Mouse (Mus musculus) mouse trophoblast stem cell (cell line): ENCODE results near the gene Suclg1.

Experiments
- in situ Hi-C, 2 experiments: fragments of 300-500 bp; cut with MseI, MboI; formaldehyde crosslinking; loops; 2 replicates in 1 of 2; 3 replicates in 1 of 2; pipeline ENCODE4 v1.15.1; 2025

Gene Suclg1

GRCm38 (mm10) chr6:73249049-73249422 is 854 bp downstream of the Suclg1 start:
- in situ Hi-C loops, result no loop called here

GRCm38 (mm10) chr6:73249851-73250250 is 1.7 kb downstream of the Suclg1 start:
- in situ Hi-C loops, result no loop called here

DNA sequence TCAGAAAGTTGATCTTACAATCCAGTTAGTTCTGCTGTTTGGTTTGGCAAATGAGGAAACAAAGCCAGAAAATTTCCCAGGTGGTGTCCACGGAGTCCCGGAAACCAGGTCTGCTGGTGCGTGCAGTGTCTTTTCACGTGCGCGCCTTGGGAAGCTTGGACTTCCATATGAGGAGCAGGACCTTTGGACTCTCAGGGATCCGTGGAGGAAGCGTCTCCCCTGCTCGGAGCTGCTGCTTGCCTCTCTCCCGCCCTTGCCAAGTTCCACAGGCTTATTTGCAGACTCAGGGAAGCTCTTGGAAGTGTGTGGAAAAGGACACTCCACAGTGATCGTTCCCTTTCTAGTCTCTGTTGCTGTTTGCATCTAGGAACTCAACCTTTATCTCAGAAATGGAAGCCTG is 3.2 kb downstream of the Suclg1 start:
- in situ Hi-C loops, result no loop called here

- in situ Hi-C loops, result no loop called here
Observed at GRCm38 (mm10) chr6:73252396-73252795, 4.2 kb downstream of the Suclg1 start.

- in situ Hi-C loops, result no loop called here
Observed at GRCm38 (mm10) chr6:73253006-73253405, 4.8 kb downstream of the Suclg1 start.

- in situ Hi-C loops, result no loop called here
Observed at GRCm38 (mm10) chr6:73253584-73253983, 5.4 kb downstream of the Suclg1 start.

- in situ Hi-C loops, result no loop called here
Observed at GRCm38 (mm10) chr6:73254307-73255228, 6.4 kb downstream of the Suclg1 start.

- in situ Hi-C loops, result no loop called here
Observed at GRCm38 (mm10) chr6:73257068-73257467, 8.9 kb downstream of the Suclg1 start.

- in situ Hi-C loops, result no loop called here
Observed at GRCm38 (mm10) chr6:73260110-73260509, 11.9 kb downstream of the Suclg1 start.

GRCm38 (mm10) chr6:73264801-73265200 is 16.6 kb downstream of the Suclg1 start:
- in situ Hi-C loops, result no loop called here

- in situ Hi-C loops, result no loop called here
Observed at GRCm38 (mm10) chr6:73267738-73268311, 19.6 kb downstream of the Suclg1 start.

DNA sequence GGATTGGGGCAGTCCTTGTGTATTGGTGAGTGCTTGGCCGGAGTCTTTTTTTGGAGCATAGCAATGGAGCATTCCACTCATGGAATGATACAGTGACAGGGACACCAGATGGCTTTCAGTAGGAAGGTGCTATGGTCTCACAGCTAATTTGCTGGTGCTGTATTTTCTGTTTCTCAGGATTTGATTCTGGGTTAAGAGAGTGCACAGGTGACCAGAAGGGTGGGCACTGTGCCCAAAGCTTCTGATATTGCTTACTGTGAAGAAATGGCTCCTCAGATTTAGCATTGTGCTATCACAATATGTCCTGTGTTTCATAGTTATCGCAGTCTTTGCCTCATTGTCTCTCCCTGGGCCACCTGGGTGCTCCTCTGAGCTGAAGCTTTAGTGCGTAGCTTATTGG is 21.2 kb downstream of the Suclg1 start:
- in situ Hi-C loops, result no loop called here

DNA sequence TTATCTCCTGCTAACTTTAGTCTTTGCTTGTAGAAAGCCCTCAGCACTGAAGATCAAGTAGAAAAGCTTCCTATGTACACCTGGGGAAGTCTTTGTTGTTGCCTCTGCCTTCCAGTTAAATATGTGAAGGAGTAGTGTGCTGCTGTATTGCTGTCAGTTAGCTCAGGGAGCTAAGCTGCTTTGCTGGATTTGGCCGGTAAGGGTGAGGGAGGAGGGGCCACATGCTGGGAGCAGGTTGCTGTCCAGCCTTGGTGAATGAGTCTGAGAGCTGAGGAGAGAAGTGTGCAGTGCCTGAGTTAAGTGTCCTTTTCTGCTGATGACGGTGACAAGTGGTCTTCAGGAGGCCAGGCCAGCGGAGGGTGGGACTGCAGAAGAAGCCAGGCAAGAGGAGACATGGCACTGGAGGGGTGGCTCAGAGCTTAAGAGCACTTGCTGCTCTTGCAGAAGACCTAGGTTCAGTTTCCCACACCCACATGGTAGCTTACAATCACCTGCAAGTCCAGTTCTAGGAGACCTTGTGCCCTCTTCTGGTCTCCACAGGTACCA is 23.4 kb downstream of the Suclg1 start:
- in situ Hi-C loops, result no loop called here

DNA sequence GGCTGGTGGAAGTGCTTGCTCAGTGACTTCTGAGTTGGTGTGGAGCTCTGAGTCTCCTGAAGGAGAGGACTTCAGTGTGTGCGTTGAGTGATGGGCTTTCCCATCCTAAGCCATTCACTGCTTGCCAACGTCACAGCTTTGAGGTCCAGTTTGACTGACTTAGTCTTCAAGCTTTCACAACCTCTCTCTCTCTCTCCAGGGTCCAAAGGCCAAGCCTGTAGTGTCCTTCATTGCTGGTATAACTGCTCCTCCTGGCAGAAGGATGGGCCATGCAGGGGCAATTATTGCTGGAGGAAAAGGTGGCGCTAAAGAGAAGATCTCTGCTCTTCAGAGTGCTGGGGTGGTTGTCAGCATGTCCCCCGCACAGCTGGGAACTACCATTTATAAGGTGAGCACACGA is 26.8 kb downstream of the Suclg1 start:
- in situ Hi-C loops, result no loop called here

- in situ Hi-C loops, result no loop called here
Observed at GRCm38 (mm10) chr6:73279681-73280080, 31.5 kb downstream of the Suclg1 start.

GRCm38 (mm10) chr6:73280546-73281115 is 32.4 kb downstream of the Suclg1 start:
- in situ Hi-C loops, result no loop called here

GRCm38 (mm10) chr6:73286326-73286725 is 38.1 kb downstream of the Suclg1 start:
- in situ Hi-C loops, result no loop called here

DNA sequence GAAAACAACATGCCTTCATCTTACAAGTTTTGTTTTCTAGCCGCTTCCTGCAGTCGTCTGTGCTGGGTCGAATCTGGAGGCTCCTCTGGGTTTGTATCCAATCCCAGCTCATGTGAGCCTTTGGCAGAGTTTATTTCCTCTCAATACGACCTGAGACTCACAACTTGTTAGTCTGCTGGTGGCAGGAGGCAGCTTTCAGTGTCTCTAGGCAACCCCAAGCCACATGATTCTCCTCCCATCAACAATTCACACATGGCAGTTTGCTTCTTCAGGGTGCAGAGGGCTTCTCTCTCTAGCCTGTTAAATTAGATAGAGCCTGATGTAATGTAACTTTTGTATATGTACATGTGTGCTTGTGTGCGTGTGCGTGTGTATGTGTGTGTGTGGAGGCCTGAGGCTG is 58.7 kb downstream of the Suclg1 start:
- in situ Hi-C loops, result no loop called here

DNA sequence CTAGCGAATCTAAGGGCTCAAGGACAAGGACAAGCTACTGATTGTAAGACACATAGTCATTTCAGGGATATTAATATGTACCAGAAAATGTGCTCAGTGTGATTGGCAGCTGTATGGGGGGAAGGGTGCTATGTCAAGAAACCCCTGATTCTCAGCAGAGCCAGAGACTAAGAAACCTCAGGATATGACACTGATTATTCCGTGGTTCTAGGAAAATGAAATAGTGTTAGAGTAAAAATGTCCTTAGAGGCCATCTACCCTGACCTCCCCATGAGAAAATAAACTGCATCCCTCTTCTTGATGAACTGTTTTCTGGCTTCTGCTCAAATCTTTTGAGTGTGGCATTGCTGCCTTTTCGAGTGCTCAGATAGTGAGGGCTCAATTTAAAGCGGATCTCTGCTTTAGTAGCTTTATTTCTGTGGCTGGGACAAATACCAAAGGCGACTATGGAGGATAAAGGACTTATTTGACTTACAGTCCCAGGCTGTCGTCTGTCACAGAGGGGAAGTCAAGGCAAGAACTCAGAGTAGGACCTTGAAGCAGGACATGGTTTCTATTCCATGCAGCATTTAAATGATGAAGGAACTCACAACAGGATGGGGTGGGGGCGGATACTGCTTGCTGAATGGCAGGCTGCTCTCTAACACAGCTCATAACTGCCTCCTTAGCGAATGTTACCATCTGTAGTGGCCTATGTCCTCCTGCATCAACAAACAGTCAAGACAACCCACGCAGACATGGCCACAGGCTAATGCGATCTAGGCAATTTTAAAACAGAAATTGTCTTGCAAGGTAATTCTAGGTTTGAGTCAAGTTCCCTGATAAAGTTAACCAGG is 60.7 kb downstream of the Suclg1 start:
- in situ Hi-C loops, result no loop called here

- in situ Hi-C loops, result no loop called here
Observed at GRCm38 (mm10) chr6:73311335-73311734, 63.2 kb downstream of the Suclg1 start.

DNA sequence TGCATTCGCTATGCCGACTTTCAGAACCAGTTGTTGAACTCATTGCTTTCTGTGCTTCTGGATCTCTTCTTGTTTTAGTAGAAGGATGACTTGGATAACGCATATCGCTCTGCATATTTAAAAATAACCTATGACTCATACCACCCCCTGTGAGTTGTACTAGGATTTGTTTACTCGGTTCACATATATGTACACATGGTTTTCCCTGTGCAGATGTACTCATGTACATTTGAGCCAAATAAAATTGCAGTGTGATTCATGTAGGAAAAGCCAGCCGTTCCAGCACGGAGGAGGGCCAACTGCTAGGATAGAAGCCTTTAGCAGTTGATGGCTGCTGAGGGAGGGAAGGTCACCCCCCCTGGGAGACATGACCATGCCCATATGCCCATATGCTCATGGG is 63.6 kb downstream of the Suclg1 start:
- in situ Hi-C loops, result no loop called here
